Comparison of ENCODE assay signal across 7 mouse cellular contexts in genomic region chr17:21909039-21909438, GRCm38 (mm10). TPM values are rescaled to one million over a fixed set of nuclear protein-coding genes. Genes with fewer than 3 reads are reported as not detected.
A peak's percentile ranks its signal among the peaks of the same experiment; 100 is the strongest.
DNase-seq lines count a peak whose midpoint lies in the region; ATAC-seq and TF ChIP-seq lines count a peak whose summit lies in the region.

No protein-coding gene starts in this region.

- peak overlapping the region; percentile 44; the same call in 1 of the 2 replicates for H3K27ac ChIP-seq in left cerebral cortex, adult 2 months
- no peak overlapping the region for H3K27ac ChIP-seq in bone marrow macrophage, adult 2 months (ENCODE audit: insufficient read depth, low read depth, low read length)
- H3K27ac ChIP-seq in forebrain, postnatal 0 days (ENCODE audit: low read depth, low read length), result no peak overlapping the region; the same call in 1 of the 2 replicates
- H3K27ac ChIP-seq in liver, embryonic 13.5 days, result no peak overlapping the region

- TF ChIP-seq POLR2A in bone marrow macrophage, adult 2 months (IDR thresholded peaks at IDR 0.05; ENCODE audit: borderline replicate concordance, low read depth, low read length), result no peak

- H3K9me3 ChIP-seq in forebrain, postnatal 0 days (ENCODE audit: low read length), result no peaks in the 10 kb centered on the region
- no peaks in the 10 kb centered on the region for H3K9me3 ChIP-seq in liver, embryonic 13.5 days (replicated peaks)

- H3K4me2 ChIP-seq in forebrain, postnatal 0 days (ENCODE audit: low read depth), result peak overlapping the region; percentile 71
- peak overlapping the region; percentile 64 for H3K4me2 ChIP-seq in liver, embryonic 13.5 days

- no peak for TF ChIP-seq CTCF in left cerebral cortex, adult 2 months (IDR thresholded peaks at IDR 0.05)
- no peak for TF ChIP-seq CTCF in bone marrow macrophage, adult 2 months (IDR thresholded peaks at IDR 0.05; ENCODE audit: low read depth, low read length)
- TF ChIP-seq CTCF in forebrain, postnatal 0 days (IDR thresholded peaks at IDR 0.05; ENCODE audit: low read depth), result no peak

- intact Hi-C loops in left cerebral cortex, adult 2 months (cut with DNase I), result no loop called here

- no peaks in the 10 kb centered on the region for H3K36me3 ChIP-seq in forebrain, postnatal 0 days (ENCODE audit: insufficient read depth)
- H3K36me3 ChIP-seq in liver, embryonic 13.5 days, result no peaks in the 10 kb centered on the region

- H3K4me1 ChIP-seq in bone marrow macrophage, adult 2 months (ENCODE audit: control insufficient read depth, insufficient read depth, low read length), result no peaks in the 10 kb centered on the region
- no peaks in the 10 kb centered on the region for H3K4me1 ChIP-seq in forebrain, postnatal 0 days (ENCODE audit: insufficient read depth)
- H3K4me1 ChIP-seq in liver, embryonic 13.5 days (replicated peaks), result 0 out of 2 replicates have a peak, but pooled peaks cover 4% of the 10 kb centered on the region

- DNase-seq in left cerebral cortex, adult 2 months (ENCODE audit: extremely low spot score in 1 of 2, low spot score in 2 of 2), result no peak
- no peak for DNase-seq in left cerebral cortex, adult 11 months (ENCODE audit: low spot score)
- no peak for DNase-seq in forebrain, postnatal 0 days
- no peak for DNase-seq in liver, embryonic 13.5 days
- DNase-seq in urinary bladder, postnatal 14 days (ENCODE audit: low spot score), result no peak
- no peak for DNase-seq in adrenal gland, adult 8-10 months

- no peaks in the 10 kb centered on the region for H3K27me3 ChIP-seq in forebrain, postnatal 0 days (ENCODE audit: insufficient read depth, low read length)
- H3K27me3 ChIP-seq in liver, embryonic 13.5 days, result no peaks in the 10 kb centered on the region

- WGBS in forebrain, postnatal 0 days, result 4% methylated on average over 3 of the region's 3 CpGs
- WGBS in liver, embryonic 13.5 days (ENCODE audit: insufficient replicate concordance), result 6% methylated on average over 3 of the region's 3 CpGs

- ATAC-seq in forebrain, postnatal 0 days, result peak; percentile 65
- ATAC-seq in liver, embryonic 13.5 days (ENCODE audit: low read depth), result 0 out of 2 replicates have a peak, but pooled peaks have one; percentile 20

- peak overlapping the region; percentile 77 for H3K9ac ChIP-seq in forebrain, postnatal 0 days
- H3K9ac ChIP-seq in liver, embryonic 13.5 days, result peak overlapping the region; percentile 59

- peak overlapping the region; percentile 72 for H3K4me3 ChIP-seq in left cerebral cortex, adult 2 months
- peak overlapping the region; percentile 67 for H3K4me3 ChIP-seq in bone marrow macrophage, adult 2 months (ENCODE audit: insufficient read depth, low read length)
- H3K4me3 ChIP-seq in forebrain, postnatal 0 days (ENCODE audit: low read depth, low read length), result peak overlapping the region; percentile 62
- peak overlapping the region; percentile 66 for H3K4me3 ChIP-seq in liver, embryonic 13.5 days (replicated peaks)

RNA-seq across cellular contexts. Expression of gene Zfp995, which starts 0.7 kb away (rescaled TPM):
- total RNA-seq in left cerebral cortex, adult 2 months (2021), result 1 to 10 TPM; 5.6 to 6.9 TPM
- polyA plus RNA-seq in bone marrow macrophage, adult 2 months (2012; ENCODE audit: insufficient read depth, insufficient read length, missing spikeins), result 11.3 and 12.1 TPM in 2 replicates
- total RNA-seq in forebrain, postnatal 0 days (2014; rRNA removed), result 8.5 and 11.4 TPM in 2 replicates
- polyA plus RNA-seq in forebrain, postnatal 0 days (2015; fragmentation: Nextera tagmentation; extraction: Ambion mirVana), result 9.6 and 9.7 TPM in 2 replicates
- 1.9 and 2.5 TPM in 2 replicates for polyA plus RNA-seq in liver, embryonic 13.5 days (2015; fragmentation: Nextera tagmentation; extraction: Ambion mirVana)
- 1 to 10 TPM; 1.7 to 4.4 (median 2.3) TPM for total RNA-seq in adrenal gland, adult 8-10 months (2022)

RNA-seq across cellular contexts. Expression of gene Zfp942, which starts 53.2 kb away (rescaled TPM):
- 10 to 100 TPM; 13.9 TPM for total RNA-seq in left cerebral cortex, adult 2 months (2021)
- polyA plus RNA-seq in bone marrow macrophage, adult 2 months (2012; ENCODE audit: insufficient read depth, insufficient read length, missing spikeins), result 10.8 and 11.2 TPM in 2 replicates
- total RNA-seq in forebrain, postnatal 0 days (2014; rRNA removed), result 20.7 and 25.6 TPM in 2 replicates
- 13.7 and 16.9 TPM in 2 replicates for polyA plus RNA-seq in forebrain, postnatal 0 days (2015; fragmentation: Nextera tagmentation; extraction: Ambion mirVana)
- polyA plus RNA-seq in liver, embryonic 13.5 days (2015; fragmentation: Nextera tagmentation; extraction: Ambion mirVana), result 8.8 and 11.9 TPM in 2 replicates
- total RNA-seq in adrenal gland, adult 8-10 months (2022), result 10 to 100 TPM in 3 of 4 experiments, 1 to 10 TPM in 1; 9.5 to 13.0 (median 11.2) TPM

RNA-seq across cellular contexts. Expression of gene Zfp943, which starts 53.3 kb away (rescaled TPM):
- total RNA-seq in left cerebral cortex, adult 2 months (2021), result 10 to 100 TPM; 18.8 to 19.4 TPM
- 21.8 and 23.9 TPM in 2 replicates for polyA plus RNA-seq in bone marrow macrophage, adult 2 months (2012; ENCODE audit: insufficient read depth, insufficient read length, missing spikeins)
- total RNA-seq in forebrain, postnatal 0 days (2014; rRNA removed), result 20.8 and 21.5 TPM in 2 replicates
- 13.3 and 14.8 TPM in 2 replicates for polyA plus RNA-seq in forebrain, postnatal 0 days (2015; fragmentation: Nextera tagmentation; extraction: Ambion mirVana)
- polyA plus RNA-seq in liver, embryonic 13.5 days (2015; fragmentation: Nextera tagmentation; extraction: Ambion mirVana), result 5.3 and 7.9 TPM in 2 replicates
- 10 to 100 TPM in 3 of 4 experiments, 1 to 10 TPM in 1; 9.9 to 17.2 (median 14.7) TPM for total RNA-seq in adrenal gland, adult 8-10 months (2022)
